Mouse (Mus musculus) lung, embryonic 14.5 days (tissue): ENCODE results near the gene Crb1. TPM values are rescaled to one million over a fixed set of nuclear protein-coding genes. Genes with fewer than 3 reads are reported as not detected.
"Not testable (repeated sequence)": the region's sequence is repeated elsewhere in the genome, so short reads cannot be mapped to it uniquely, and the experiment has no call there.

ENCODE experiments used
- ATAC-seq: fragments of 200-750 bp; cut with Nextera tagmentation; 2 replicates; pipeline ENCODE4 v1.8.0; 2017; ENCODE audit warnings: mild to moderate bottlenecking, moderate TSS enrichment, moderate library complexity; ENCODE audit not compliant: insufficient read depth
- DNase-seq: peaks from one replicate; pipeline ENCODE4 v3.0.0-alpha.2; 2015
- H3K27ac ChIP-seq: fragments of 300-500 bp; sonication (generic); 2 replicates; pipeline ENCODE4 v1.5.1; 2014; ENCODE audit warnings: low read depth, mild to moderate bottlenecking, moderate library complexity
- H3K27me3 ChIP-seq: fragments of 300-500 bp; sonication (generic); 2 replicates; pipeline ENCODE4 v1.6.1; 2014; ENCODE audit warnings: low read length, control low read depth; ENCODE audit not compliant: insufficient read depth
- H3K36me3 ChIP-seq: fragments of 300-500 bp; sonication (generic); 2 replicates; pipeline ENCODE4 v1.6.1; 2014; ENCODE audit warnings: control low read depth; ENCODE audit not compliant: insufficient read depth
- H3K4me1 ChIP-seq: fragments of 300-500 bp; sonication (generic); 2 replicates; pipeline ENCODE4 v1.6.1; 2014; ENCODE audit warnings: antibody characterized with exemption, control low read depth; ENCODE audit not compliant: insufficient read depth
- H3K4me2 ChIP-seq: fragments of 300-500 bp; sonication (generic); 2 replicates; pipeline ENCODE4 v1.6.1; 2014; ENCODE audit warnings: mild to moderate bottlenecking
- H3K4me3 ChIP-seq: fragments of 300-500 bp; sonication (generic); 2 replicates; pipeline ENCODE4 v1.5.1; 2014; ENCODE audit warnings: low read depth, low read length
- H3K9ac ChIP-seq: fragments of 300-500 bp; sonication (generic); 2 replicates; pipeline ENCODE4 v1.6.1; 2014
- H3K9me3 ChIP-seq: fragments of 300-500 bp; sonication (generic); 2 replicates; pipeline ENCODE4 v1.6.1; 2016; ENCODE audit warnings: low read depth, low read length, control low read depth
- CTCF ChIP-seq: IDR thresholded peaks from 2 replicates; pipeline ENCODE4 v1.5.1; 2016; ENCODE audit warnings: antibody characterized with exemption, low read depth
- WGBS: fragments of 180-500 bp; shearing (Covaris S2); extraction: QIAGEN DNeasy Blood & Tissue Kit; methylation state at CpG from one replicate; pipeline ENCODE4 v1.1.7; 2014; 5-methylcytosine and 5-hydroxymethylcytosine counted together
- polyA plus RNA-seq: library from polyadenylated mRNA; unstranded; fragments of >200 nt; fragmentation: Nextera tagmentation; extraction: Ambion mirVana; gene quantifications from 2 replicates; pipeline ENCODE4 v1.2.1, GENCODE M21; 2014

The Crb1 gene
- polyA plus RNA-seq, 1 experiment from 2014 or later, result not detected

- H3K27ac ChIP-seq, result no peak overlapping the region
- no peaks in the 10 kb centered on the region for H3K36me3 ChIP-seq
- WGBS, result 68% methylated on average over 2 of the region's 2 CpGs
- no peak overlapping the region for H3K9ac ChIP-seq
- no peak overlapping the region for H3K4me2 ChIP-seq
- H3K27me3 ChIP-seq, result no peaks in the 10 kb centered on the region
- no peaks in the 10 kb centered on the region for H3K9me3 ChIP-seq
- ATAC-seq (no peak), DNase-seq (no peak)
- H3K4me3 ChIP-seq, result no peak overlapping the region
- TF ChIP-seq CTCF, result no peak
- no peaks in the 10 kb centered on the region for H3K4me1 ChIP-seq
These were observed 39.9 kb downstream of the Crb1 start for GRCm38 (mm10) chr1:139336997-139337396.

- no peak for ATAC-seq
These were observed 48.1 kb downstream of the Crb1 start for GRCm38 (mm10) chr1:139328811-139329210.

GRCm38 (mm10) chr1:139328286-139328685, 48.6 kb downstream of the Crb1 start:
- 82% methylated on average over 5 of the region's 5 CpGs for WGBS
- Histone ChIP-seq H3K9ac (no peak overlapping the region), H3K4me2 (no peak overlapping the region), H3K27me3 (no peaks in the 10 kb centered on the region), H3K4me3 (no peak overlapping the region), H3K36me3 (no peaks in the 10 kb centered on the region), H3K9me3 (no peaks in the 10 kb centered on the region), H3K4me1 (no peaks in the 10 kb centered on the region), H3K27ac (no peak overlapping the region)
- ATAC-seq, result no peak
- no peak for DNase-seq
- TF ChIP-seq CTCF, result no peak

More at GRCm38 (mm10) chr1:139328811-139329210, 48.1 kb downstream of the Crb1 start:
- 76% methylated on average over 1 of the region's 1 CpGs for WGBS
- Histone ChIP-seq H3K9me3 (no peaks in the 10 kb centered on the region), H3K4me3 (no peak overlapping the region), H3K4me1 (no peaks in the 10 kb centered on the region), H3K9ac (no peak overlapping the region), H3K36me3 (no peaks in the 10 kb centered on the region), H3K4me2 (no peak overlapping the region), H3K27ac (no peak overlapping the region), H3K27me3 (no peaks in the 10 kb centered on the region)
- no peak for TF ChIP-seq CTCF
- no peak for DNase-seq

GRCm38 (mm10) chr1:139325378-139325777, 51.5 kb downstream of the Crb1 start:
- no peak for DNase-seq
- 72% methylated on average over 2 of the region's 2 CpGs for WGBS
- no peak for ATAC-seq

GRCm38 (mm10) chr1:139319798-139320197, 57.1 kb downstream of the Crb1 start:
- TF ChIP-seq CTCF, result no peak
- no peak overlapping the region for H3K27ac ChIP-seq
- ATAC-seq (no peak), DNase-seq (no peak)
- H3K4me2 ChIP-seq, result no peak overlapping the region
- H3K4me1 ChIP-seq, result no peaks in the 10 kb centered on the region
- no peaks in the 10 kb centered on the region for H3K36me3 ChIP-seq
- no peaks in the 10 kb centered on the region for H3K27me3 ChIP-seq
- H3K4me3 ChIP-seq, result no peak overlapping the region
- WGBS, result 46% methylated on average over 6 of the region's 6 CpGs
- H3K9me3 ChIP-seq, result no peaks in the 10 kb centered on the region
- H3K9ac ChIP-seq, result no peak overlapping the region

More at GRCm38 (mm10) chr1:139325378-139325777, 51.5 kb downstream of the Crb1 start:
- H3K27ac ChIP-seq, result no peak overlapping the region
- no peaks in the 10 kb centered on the region for H3K4me1 ChIP-seq
- no peak overlapping the region for H3K9ac ChIP-seq
- no peak overlapping the region for H3K4me3 ChIP-seq
- no peaks in the 10 kb centered on the region for H3K36me3 ChIP-seq
- H3K4me2 ChIP-seq, result no peak overlapping the region
- TF ChIP-seq CTCF, result no peak
- H3K27me3 ChIP-seq, result no peaks in the 10 kb centered on the region
- no peaks in the 10 kb centered on the region for H3K9me3 ChIP-seq

GRCm38 (mm10) chr1:139314297-139314874, 62.5 kb downstream of the Crb1 start:
- no peaks in the 10 kb centered on the region for H3K27me3 ChIP-seq
- no peaks in the 10 kb centered on the region for H3K36me3 ChIP-seq
- peak; percentile 44 for TF ChIP-seq CTCF
- no peak overlapping the region for H3K27ac ChIP-seq
- H3K4me2 ChIP-seq, result no peak overlapping the region
- H3K4me3 ChIP-seq, result no peak overlapping the region
- H3K4me1 ChIP-seq, result no peaks in the 10 kb centered on the region
- 75% methylated on average over 4 of the region's 4 CpGs for WGBS
- ATAC-seq (no peak), DNase-seq (peak; percentile 47)
- no peak overlapping the region for H3K9ac ChIP-seq
- H3K9me3 ChIP-seq, result no peaks in the 10 kb centered on the region

GRCm38 (mm10) chr1:139308915-139309314, 68.0 kb downstream of the Crb1 start:
- H3K9ac ChIP-seq, result no peak overlapping the region
- WGBS, result 50% methylated on average over 4 of the region's 4 CpGs
- H3K4me3 ChIP-seq, result no peak overlapping the region
- no peaks in the 10 kb centered on the region for H3K36me3 ChIP-seq
- no peaks in the 10 kb centered on the region for H3K9me3 ChIP-seq
- no peaks in the 10 kb centered on the region for H3K4me1 ChIP-seq
- DNase-seq (no peak), ATAC-seq (no peak)
- no peak overlapping the region for H3K27ac ChIP-seq
- H3K27me3 ChIP-seq, result no peaks in the 10 kb centered on the region
- TF ChIP-seq CTCF, result no peak
- no peak overlapping the region for H3K4me2 ChIP-seq

GRCm38 (mm10) chr1:139302519-139302918, 74.4 kb downstream of the Crb1 start:
- H3K27ac ChIP-seq, ATAC-seq, H3K4me2 ChIP-seq, H3K9ac ChIP-seq, DNase-seq, H3K36me3 ChIP-seq, H3K4me1 ChIP-seq, H3K9me3 ChIP-seq, H3K27me3 ChIP-seq, H3K4me3 ChIP-seq: not testable (repeated sequence)
